Mouse (Mus musculus): ENCODE results near the gene Olfr1314.

The Olfr1314 gene

GRCm38 (mm10) chr2:112096681-112097080 lies at the start of gene Olfr1314:
Gene Olfr1314, minus strand, starts transcription at chr2:112096781.
- DNase-seq (ENCODE audit: low spot score), result no peak

GRCm38 (mm10) chr2:112140029-112140428 lies 43.4 kb upstream of the Olfr1314 start, which contains the start of gene Olfr1317:
Gene Olfr1317, plus strand, starts transcription at chr2:112140329.
- DNase-seq (ENCODE audit: low spot score), result no peak

DNA sequence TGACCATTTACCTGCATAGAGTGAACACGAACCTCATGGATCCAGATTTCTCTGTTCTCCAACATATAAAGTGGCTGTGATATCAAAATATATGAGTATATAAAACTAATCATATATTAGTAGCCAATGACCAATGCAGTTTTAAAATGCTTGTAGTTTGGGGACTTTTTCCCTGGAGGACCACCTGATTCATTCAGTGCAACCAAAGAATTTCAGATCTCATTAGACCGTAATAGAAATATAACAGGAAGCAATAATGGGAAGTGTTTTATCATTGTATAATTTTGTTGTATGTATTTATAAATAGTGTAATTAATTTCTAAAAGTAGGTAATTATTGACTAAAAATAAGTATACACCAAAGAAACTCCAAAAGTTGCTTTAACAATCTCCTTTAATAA lies 38.3 kb upstream of the Olfr1314 start, which contains the start of gene Olfr1316:
Gene Olfr1316, minus strand, starts transcription at position 101 of the 400 bp plus-strand sequence.
- no peak for DNase-seq (ENCODE audit: low spot score)

DNA sequence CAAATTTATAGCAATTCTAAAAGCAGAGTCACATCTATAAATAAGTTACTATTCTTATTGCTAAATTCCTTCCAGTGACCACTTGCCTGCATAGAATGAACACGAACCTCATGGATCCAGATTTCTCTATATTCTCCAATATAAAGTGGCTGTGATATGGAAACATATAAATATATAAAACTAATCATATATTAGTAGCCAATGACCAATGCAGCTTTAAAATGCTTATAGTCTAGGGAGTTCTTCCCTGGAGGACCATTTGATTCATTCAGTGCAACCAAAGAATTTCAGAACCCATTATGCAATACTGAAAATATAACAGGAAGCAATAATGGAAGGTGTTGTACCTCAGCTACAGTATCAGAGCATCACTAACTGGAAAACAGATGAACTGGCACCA lies 18.8 kb upstream of the Olfr1314 start, which contains the start of gene Olfr1315-ps1:
Gene Olfr1315-ps1, minus strand, starts transcription at position 101 of the 400 bp plus-strand sequence.
- DNase-seq (ENCODE audit: low spot score), result no peak

GRCm38 (mm10) chr2:112077743-112078142 lies 18.8 kb downstream of the Olfr1314 start, which contains the start of gene Olfr1313:
Gene Olfr1313, minus strand, starts transcription at chr2:112077843.
- no peak for DNase-seq (ENCODE audit: low spot score)

- DNase-seq (ENCODE audit: low spot score), result no peak
Observed at GRCm38 (mm10) chr2:112050138-112050537, 46.4 kb downstream of the Olfr1314 start, which contains the start of gene Olfr1312. Gene Olfr1312, minus strand, starts transcription at chr2:112050238.
